Mouse (Mus musculus): ENCODE data around the gene 1700020A23Rik. TPM values are rescaled to one million over a fixed set of nuclear protein-coding genes. Genes with fewer than 3 reads are reported as not detected.
A peak's percentile ranks its signal among the peaks of the same experiment; 100 is the strongest.
"Not testable (repeated sequence)": the region's sequence is repeated elsewhere in the genome, so short reads cannot be mapped to it uniquely, and the experiment has no call there.

Gene 1700020A23Rik
- not detected for total RNA-seq (2021)
- long read RNA-seq, experiment 1, result 0 reads
- long read RNA-seq, experiment 2, result 0 reads

DNA sequence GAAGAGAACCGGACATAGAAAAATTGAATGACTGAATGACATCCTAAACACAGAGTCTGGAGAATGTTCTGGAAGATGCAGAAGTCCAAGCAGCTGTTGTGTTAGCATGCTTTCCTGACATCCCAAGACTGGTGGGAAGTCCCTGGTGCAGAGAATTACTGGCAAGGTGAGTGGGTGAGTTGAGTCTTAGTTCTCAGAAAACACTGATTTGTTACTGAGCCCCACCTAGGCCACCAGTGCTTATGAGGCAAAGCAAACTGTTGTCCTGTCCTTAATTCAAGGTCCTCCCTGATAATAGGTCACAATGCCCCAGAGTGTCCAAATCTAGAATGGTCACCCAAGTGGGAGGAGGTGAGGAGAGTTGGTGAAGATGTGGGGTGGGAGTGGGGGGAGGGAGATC is at the start of gene 1700020A23Rik, which contains the start of gene Gm28372:
TSS of gene 1700020A23Rik (plus strand) at position 321 of the 400 bp plus-strand sequence.
TSS of gene Gm28372 (plus strand) at position 301 of the 400 bp plus-strand sequence.
- no peak for DNase-seq

DNA sequence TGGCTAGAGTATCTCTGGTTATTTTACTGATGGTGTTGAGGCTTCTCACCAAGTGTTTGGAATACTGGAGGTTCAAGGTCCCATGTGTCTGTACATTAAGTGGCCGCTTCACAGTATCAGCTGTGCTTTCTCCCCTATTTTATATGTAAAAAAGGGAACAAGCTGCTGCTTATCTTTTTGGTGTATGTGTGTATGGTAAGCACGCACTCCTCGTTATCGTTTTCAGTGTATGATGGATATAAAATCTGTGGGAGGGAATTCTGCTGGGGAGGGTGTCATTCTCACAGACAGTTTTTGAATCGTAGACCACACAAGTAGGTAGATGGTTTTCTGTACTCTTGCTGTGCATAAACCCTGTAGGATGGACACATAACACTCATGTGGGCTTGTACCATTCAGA is 47.5 kb upstream of the 1700020A23Rik start:
- DNase-seq, result no peak

- DNase-seq, result no peak
Measured at GRCm38 (mm10) chr2:130358852-130359251, 46.2 kb upstream of the 1700020A23Rik start.

DNA sequence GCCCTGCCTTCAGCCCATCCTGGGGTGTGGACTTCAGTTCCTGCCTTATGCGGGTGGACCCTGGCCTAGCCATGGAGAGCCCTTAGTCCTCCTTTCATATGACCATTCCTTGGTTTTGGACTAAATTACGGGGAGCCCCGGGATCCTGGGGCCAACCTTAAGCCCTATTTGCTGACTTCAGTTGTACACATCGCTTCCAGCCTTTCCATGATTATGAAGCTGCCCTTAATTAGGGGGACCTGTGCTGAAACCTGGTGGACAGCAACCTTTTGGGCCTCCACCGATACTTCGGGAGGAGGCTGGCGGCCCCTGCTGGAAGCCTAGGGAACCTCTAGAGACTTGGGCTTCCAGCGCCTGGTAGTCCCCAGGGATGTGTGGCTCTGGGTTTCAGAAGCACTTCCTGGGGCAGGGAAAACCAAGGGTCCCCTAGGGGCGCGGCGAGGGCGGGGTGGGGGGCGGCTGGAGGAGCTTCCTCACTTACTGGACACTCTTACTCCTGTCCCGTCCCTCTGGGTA is 42.5 kb upstream of the 1700020A23Rik start:
- peak; percentile 77 to 78 for DNase-seq

DNA sequence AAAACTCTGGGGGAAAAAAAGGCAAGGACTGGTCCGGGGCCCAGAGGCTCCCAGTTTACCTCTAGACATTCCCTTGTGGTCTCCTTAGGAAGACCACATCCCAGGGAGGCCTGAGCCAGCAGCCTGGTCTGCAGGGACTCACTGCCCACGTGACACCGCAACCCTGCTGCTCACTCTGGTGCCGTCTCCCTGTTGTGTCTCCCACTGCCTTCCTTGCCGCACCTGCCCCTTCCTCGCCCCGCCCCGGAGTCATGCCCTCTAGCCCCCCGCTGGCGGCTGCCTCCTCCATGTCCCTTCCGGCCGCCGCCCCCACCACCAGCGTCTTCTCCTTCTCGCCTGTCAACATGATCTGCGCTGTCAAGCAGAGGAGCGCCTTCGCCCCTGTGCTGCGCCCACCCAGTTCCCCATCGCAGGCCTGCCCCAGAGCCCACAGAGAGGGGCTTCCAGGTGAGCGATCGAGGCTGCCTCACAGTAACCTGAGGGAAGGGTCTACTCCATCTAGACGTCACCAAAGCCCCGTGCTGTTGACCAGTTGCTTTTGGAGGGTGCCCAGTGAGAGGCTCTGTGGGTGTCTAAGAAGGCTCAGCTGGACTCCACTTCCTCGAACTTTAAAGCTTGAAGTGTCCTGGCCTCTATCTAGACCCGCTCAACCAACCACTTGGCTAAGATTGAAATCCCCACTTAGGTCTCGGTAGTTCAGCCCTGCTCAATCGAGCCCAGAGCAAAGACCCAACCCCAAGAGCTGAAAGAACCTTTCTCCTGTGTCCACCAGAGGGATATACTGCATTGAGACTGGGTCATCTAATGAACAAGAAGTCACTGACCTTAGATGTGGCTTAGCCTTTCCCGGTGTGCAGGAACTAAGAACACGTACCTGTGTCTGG is 39.6 kb upstream of the 1700020A23Rik start:
- DNase-seq, result no peak

DNA sequence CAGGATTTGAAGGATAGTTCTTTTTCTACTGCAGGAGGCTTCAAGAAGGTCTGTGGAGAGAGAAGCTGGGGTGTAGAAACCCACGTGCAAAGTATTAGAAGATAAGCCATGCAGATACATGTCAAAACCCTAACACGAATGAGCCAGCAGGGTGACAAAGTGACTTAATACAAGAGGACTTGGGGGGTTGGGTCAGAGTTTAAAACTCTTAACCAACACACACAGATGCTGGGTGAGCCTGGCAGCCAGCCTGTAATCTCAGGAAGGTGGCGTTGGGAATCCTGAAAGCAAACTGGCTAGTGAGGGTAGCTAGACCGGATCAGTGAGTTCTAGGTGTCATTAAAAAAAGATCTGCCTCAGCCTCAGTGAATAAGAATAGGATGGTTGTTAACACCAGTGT is 37.7 kb upstream of the 1700020A23Rik start:
- DNase-seq, result no peak

GRCm38 (mm10) chr2:130373026-130373425 is 32.0 kb upstream of the 1700020A23Rik start:
- DNase-seq, result not testable (repeated sequence)

DNA sequence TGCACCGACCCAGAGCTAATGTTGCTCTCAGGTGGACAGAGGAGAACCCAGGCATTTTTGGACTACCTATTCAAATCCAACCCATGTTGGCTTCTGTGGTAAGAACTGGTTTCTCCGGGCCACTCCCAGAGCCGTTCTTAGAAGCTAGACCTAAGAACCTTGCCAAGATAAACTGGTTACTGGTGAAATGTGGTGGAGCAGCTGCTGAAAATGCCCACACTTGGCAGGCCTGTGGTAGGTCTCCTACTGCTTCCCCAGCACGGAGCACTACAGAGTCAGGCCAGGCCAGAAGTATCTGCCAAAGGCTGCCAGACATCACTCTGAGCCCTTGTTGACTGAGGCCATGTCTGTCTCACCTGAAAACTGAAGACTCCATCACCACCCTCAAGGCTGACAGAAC is 30.1 kb upstream of the 1700020A23Rik start:
- DNase-seq, result no peak

DNA sequence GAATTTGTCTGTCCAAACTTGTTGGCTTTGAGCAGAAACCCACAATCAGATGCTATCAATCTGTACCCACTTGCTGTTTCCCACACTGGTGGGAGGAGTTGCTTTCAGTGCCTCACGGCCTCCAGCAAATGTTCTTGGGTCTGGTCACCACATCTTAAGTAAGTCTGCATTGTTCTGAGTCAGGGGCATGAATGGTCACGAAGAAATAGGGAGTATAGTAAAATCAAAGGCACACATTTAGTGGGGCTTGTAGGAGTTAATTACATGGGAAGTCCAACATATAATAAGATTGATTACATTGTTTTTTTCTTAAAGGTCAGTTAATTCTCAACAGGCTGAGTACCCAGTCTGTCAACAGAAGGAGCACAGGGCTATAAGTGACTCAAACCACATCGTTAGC is 21.9 kb upstream of the 1700020A23Rik start:
- DNase-seq, result no peak

DNA sequence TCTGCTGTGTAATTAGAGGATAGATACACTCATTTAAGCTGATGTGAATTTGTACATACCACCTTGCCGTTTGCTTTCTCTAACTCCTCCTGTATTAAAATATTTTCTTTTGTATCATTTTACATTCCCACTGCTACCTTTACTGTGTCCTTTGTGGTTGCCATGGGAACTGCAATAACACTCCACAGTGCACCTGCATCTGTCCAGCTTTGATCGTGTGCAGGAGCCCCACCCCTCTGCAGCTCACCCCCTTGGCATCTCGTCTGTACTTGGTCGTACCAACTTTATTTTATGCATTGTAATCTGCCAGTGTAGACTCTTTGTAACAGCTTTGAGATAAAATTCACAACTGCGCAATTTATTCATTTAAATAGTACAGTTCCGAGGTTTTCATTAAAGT is 21.2 kb upstream of the 1700020A23Rik start:
- DNase-seq, result no peak

DNA sequence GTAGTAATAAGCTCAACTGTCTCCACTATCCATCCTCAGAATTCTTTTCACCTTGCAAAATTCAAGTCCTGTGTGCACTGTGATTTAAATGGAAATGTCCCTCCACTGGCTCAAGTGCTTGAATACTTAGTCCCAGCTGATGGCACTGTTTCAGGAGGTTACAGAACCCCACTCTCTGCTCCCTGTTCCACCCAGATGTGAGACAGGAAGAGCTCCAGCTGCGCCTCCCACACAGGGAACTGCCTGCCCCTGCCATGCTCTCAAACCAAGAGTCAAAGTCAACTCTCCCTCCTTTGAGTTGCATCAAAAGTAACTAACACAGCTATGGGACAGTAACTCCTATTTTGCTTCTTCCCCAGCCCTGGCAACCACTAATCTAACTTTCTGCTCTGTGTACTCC is 18.8 kb upstream of the 1700020A23Rik start:
- no peak for DNase-seq

GRCm38 (mm10) chr2:130388796-130389195 is 16.3 kb upstream of the 1700020A23Rik start:
- no peak for DNase-seq

DNA sequence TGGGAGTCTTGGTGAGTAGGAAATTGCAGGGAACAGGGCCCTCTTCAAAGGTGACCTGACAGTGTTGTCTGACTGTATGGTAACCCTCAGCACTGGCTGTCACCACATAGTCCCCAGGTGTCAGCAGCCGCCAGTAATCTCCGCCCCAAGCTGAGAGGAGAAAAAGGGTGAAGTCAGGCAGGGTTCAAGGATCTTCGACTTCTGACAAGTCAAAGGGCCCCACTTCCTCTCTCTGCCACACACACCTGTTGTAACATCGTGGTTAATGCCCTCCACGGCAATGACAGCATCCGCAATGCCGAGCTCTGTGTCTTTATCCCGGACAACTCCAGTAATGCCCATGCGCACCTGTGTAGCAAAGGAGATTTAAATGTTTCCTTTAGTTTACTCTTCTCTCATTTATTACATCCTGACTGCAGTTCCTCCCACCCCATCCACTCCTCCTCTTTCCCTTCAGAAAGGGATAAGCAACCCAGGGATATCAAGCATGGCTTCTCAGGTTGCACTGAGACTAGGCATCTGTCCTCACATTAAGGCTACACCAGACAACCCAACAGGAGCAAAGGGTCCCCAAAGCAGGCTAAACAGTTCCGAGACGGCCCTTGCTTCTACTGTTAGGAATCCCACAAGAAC is 13.9 kb upstream of the 1700020A23Rik start:
- no peak for DNase-seq

GRCm38 (mm10) chr2:130392836-130393235 is 12.2 kb upstream of the 1700020A23Rik start:
- no peak for DNase-seq

DNA sequence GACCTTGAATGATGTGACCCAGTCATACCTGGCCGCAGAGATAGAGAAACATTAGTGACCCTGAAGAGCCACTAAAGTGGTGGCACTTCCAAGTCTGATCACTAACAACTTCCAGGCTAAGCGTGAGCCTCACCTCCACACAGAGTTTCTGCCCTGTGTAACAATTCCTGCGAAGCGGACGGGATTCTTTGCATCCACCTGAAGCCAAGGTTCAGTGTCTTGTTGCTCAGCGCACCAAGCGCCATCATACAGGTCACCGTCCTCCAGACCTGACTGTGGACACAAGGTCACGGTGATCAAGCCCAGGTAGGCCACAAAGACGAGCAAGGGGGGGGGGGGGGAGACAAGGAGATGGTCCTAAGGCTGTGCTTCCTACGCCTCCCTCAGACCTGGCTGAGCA is 9.4 kb upstream of the 1700020A23Rik start:
- DNase-seq, result no peak

DNA sequence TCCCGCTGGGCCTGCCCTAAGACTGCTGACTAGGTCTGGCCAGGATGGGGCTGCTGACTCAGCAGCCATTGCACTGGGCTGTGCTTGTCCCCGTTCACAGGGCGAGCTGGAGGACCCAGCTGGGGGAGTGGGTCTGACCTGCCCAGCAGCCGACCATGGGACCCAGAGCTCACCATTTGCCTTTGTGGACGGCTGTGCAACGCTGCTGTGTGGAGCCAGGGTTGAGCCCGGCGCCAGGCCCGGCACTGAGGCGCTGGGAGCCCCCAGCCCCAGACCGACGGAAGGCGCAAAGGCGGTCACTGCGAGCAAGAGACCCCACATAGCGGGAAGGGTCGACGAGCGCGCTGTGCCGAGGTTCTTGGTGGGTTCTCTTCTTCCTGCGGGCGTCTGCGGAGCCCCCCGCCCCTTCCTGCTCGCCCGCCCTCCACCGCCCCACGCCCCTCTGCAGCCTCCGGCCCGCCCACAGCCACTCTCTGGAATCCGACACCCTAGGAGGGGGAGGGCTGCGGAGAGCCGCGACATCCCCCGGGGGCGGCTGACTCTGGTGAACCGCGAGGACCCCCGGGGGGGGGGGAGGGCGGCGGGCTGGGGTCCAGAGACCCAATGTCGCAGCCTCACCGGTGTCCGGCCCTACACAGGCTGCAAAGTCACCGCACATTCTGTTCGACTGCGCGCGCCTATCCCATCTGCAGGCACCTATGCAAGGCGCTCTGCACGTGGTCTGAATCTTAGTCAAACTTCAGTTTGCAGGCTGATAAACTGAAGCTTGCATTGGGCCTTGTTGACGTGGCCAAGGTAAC is 7.7 kb upstream of the 1700020A23Rik start, which contains the start of gene Cpxm1:
TSS of gene Cpxm1 (minus strand) at position 389 of the 800 bp plus-strand sequence.
- DNase-seq, result peak in 1 of 2 experiments; percentile 22

- DNase-seq, result peak in 1 of 2 experiments; percentile 31
Measured at GRCm38 (mm10) chr2:130398091-130398490, 7.0 kb upstream of the 1700020A23Rik start.

GRCm38 (mm10) chr2:130400046-130400445 is 5.0 kb upstream of the 1700020A23Rik start:
- DNase-seq, result no peak

GRCm38 (mm10) chr2:130401891-130402290 is 3.2 kb upstream of the 1700020A23Rik start:
- no peak for DNase-seq

DNA sequence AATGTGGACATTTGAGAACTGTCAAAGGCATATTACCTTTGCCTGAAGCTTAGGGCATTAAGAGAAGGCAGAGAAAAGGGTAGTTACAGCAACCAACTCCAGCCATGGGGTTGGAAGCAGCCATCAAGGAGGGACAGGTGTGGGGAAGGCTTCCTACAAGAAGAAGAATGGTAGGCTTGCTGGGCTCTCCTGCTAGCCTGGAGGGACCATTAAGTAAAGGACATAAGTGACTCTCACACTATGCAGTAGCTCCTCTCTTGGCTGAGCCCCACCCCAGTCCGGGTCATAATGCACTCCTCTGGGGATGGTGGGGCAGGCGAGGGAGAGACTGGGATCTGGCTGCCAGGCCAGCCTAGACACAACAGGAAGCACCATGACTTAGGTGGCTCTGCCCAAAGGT is 1.1 kb downstream of the 1700020A23Rik start, which contains the start of gene Tmem239:
TSS of gene Tmem239 (plus strand) at position 301 of the 400 bp plus-strand sequence.
- DNase-seq, result no peak

DNA sequence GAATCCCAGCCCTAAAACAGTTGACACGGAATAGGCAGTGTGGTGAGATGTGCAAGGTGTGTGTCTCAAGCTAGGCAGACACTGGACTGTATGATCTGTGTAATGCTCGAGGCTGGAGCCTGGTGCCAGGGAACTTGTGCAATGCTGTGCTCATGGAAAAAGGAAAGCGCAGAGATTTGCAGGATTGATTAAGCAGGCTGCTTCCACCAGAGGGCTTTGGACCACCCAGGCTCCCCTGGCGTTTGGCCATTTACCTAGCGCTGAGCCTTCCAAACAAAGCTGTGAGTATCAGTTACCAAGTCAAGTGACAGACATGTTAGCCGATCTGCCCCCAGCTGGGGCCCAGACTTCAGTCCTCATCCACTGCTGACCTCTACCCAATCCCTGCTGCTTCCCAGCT is 3.1 kb downstream of the 1700020A23Rik start:
- DNase-seq, result no peak
